Mouse (Mus musculus) ovary, postnatal 14 days (tissue): ENCODE measurements around the gene Fto.

ENCODE experiments used
- DNase-seq: peaks from one replicate; pipeline ENCODE4 v3.0.0; 2022; ENCODE audit warnings: low spot score

Fto gene

DNA sequence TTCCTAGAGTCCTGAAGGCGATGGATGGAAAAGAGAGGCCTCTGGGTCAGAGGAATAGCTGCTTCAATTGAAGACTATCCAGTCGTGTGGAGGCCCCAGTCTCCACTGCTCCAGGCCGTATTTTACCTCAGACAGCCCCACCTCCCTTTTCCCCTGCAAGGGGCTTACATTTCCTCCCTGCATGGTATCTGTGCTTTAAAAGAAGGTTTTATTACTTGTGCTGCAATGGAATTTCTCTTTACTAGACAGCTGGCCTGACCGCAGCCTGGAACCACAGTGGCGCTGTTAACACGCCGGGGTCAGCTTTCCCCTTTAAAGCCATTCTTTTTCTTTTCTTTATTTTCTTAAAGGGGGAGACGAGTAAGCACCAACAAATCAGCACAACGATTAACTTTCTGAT is 300.3 kb downstream of the Fto start:
- DNase-seq: no peak

- no peak for DNase-seq
These were observed 301.9 kb downstream of the Fto start for GRCm38 (mm10) chr8:91615196-91615595.

DNA sequence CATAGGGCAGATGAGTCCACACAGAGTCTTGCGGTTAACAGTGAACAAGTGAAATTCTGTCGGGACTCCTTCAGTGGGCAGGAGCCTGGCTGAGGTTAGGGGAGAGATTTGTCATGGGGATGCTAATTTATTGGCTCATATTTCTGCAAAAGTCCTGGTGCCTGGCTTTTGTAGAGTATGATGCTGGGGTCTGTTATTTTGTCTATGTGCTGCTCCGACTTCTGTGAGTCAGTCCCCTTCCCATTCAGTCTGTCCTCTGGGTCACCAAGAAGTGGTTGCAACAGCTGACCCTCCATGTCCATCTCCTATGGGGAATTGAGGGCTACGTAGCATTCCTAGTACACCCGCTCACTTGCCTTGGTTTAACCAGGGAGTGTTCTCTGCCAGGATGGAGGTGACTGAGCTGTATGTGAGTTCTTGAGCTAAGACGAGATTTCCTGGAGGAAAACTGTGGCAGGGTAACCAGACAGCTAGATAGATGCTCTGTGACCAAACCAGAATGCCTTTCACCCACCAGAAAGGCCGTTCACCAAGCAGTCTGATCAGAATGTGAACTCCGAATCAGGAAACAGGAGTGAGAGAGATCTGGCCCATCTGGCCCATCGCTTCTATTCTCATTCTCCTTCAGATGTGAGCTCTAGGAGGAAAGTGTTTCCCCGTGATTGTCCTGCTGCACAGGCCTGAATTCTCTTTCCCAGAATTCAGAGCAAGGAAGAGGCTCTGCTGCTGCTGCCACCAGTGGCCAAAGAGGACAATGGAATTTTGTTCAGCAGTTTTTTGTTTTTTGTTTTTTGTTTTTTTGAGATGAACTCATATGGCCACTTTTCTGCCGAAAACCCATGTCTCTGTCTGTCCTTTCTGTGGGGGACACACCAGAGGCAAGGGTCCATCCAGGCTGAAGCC is 302.7 kb downstream of the Fto start:
- DNase-seq: no peak

GRCm38 (mm10) chr8:91617772-91618171 is 304.4 kb downstream of the Fto start:
- DNase-seq: no peak

- DNase-seq: no peak
These were observed 309.4 kb downstream of the Fto start for GRCm38 (mm10) chr8:91622757-91623156.

DNA sequence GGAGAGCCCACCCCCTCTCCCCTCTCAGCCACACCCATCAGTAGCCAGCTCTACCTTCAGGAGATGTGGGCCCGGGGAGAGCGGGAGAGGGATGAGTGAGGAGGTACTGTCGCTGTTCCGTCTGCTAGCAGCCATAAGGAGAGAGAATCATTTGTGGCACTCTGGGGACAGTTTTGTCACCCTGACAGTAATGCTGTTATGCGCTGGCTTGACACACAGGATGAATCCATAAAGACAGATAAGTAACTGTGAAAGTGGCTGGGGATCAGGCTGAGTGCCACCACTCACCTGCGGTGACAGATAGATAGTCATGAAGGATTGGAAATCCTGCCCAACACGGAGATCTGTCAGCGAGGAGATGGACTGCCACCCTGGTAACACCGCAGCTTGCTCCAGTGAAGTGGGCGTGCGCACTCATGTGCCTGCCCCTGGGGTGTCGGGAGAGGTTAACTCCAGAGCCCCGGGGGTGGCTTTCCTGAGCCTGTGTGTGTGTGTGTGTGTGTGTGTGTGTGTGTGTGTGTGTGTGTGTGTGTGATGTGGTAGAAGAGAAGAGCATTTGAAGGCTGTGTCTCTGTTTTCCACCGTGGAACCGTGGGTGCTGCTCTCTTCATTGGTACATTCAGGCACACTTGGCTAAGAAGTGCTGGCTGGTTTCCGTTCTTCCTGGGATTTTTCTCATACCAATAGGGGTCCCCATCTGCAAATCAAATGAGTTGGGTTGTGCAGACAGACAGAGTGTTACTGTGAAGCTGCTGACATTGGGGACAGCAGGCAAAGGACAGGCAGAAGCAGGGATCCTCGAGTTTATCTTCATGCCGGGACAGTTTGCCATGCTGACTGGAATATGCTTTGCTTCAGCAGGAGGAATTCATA is 312.6 kb downstream of the Fto start:
- no peak for DNase-seq

DNA sequence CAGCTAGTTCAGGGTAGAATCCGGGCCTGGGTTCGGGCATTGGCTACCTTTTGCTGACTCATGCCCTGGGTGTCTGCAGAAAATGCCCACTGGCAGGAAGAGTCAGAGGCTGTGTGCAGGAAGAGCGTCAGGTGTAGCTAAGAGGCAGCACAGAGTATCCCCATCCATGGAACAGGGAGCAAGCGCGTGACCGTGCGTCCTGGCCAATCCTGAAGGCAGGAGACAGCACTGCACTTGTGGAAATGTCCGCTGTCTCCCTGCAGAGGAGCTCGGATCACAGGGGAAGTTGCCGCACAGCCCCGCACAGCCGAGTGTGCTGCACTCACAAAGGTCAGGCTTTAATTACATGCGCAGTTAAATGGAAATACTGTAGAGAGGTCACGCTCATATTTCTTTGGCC is 316.3 kb downstream of the Fto start:
- no peak for DNase-seq

GRCm38 (mm10) chr8:91630320-91631033 is 317.2 kb downstream of the Fto start:
- DNase-seq: no peak

GRCm38 (mm10) chr8:91632411-91632810 is 319.1 kb downstream of the Fto start:
- no peak for DNase-seq

- DNase-seq: no peak
These were observed 322.1 kb downstream of the Fto start for GRCm38 (mm10) chr8:91635406-91635805.

DNA sequence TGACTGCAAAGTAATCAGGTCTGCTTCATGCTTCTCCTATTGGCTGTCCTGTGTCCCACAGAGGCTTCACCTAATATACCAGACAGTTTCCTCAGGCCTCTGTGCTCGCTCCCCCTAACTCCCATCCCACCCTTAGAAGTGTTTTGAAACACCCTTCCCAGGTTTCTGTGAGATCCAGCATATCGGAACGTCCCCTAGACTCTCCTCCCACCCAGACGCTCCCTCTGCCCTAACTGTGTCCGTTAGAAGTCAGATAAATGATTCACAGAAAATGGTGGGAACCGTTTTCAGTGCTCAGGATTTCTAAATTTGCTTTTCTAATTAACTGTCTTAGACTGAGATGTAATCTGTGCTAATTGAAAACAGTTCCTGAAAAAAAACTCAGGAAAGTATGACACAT is 323.6 kb downstream of the Fto start:
- DNase-seq: no peak

GRCm38 (mm10) chr8:91637684-91638083 is 324.4 kb downstream of the Fto start:
- no peak for DNase-seq

GRCm38 (mm10) chr8:91638256-91638655 is 324.9 kb downstream of the Fto start:
- no peak for DNase-seq

DNA sequence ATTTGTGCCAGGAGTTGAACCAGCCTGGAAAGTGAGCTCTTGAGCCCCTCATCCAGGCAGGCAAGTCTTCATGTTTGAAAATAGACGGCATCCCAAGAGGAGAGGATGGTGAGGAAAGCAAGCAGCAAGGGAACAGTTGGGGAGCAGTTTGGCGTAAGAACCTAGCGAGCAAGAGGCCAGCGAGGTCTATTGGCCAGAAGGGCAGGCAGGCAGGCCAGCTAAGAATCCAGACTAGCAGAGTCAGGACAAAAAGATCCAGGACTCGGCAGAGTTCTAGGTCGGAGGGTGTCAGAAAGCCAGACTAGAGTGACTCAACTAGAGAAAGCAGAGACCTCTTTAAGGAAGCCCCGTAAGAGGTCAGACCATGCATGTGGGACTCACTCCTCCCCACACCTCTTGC is 327.1 kb downstream of the Fto start:
- DNase-seq: no peak

GRCm38 (mm10) chr8:91645484-91645883 is 332.2 kb downstream of the Fto start:
- no peak for DNase-seq

DNA sequence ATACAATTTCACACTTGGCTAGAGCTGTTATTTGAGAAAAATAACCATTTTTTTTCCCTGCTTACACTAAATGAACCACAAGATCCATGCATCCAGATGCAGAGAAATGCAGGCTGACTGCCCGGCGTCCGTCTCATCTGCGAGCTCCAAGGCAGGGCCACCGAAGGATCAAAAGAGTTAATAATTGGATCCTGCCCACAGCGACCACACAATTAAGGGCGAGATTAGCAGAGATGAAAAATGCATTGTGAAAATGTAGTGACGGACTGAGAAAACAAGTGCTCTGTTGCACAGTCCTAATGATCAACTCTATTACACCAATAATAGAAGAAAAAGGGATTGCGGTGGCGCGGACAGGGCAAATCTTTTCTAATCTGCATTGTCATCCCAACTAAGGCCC is 334.6 kb downstream of the Fto start:
- DNase-seq: no peak

- no peak for DNase-seq
These were observed 335.5 kb downstream of the Fto start for GRCm38 (mm10) chr8:91648776-91649175.

DNA sequence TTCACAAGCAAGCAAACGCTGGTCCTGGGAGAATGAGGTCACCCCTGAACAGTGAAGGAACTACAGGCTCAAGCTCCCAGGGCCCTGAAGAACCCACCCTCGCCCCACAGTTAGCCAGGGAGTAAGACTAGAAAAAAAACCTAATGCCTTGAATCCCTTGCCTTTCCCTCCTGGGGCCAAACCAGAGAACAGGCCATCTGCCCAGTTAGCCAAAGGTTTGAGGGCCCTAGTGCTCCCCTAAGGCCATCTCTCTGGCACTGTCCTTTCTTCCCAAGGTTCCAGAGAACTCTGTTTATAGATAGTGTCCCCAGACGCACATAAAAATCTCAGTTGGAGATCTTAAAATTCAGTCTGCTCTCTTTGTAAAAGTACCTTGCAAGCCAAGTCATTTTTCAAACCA is 340.2 kb downstream of the Fto start:
- DNase-seq: no peak

- no peak for DNase-seq
These were observed 344.1 kb downstream of the Fto start for GRCm38 (mm10) chr8:91657381-91657780.

GRCm38 (mm10) chr8:91660879-91661278 is 347.6 kb downstream of the Fto start:
- DNase-seq: no peak

DNA sequence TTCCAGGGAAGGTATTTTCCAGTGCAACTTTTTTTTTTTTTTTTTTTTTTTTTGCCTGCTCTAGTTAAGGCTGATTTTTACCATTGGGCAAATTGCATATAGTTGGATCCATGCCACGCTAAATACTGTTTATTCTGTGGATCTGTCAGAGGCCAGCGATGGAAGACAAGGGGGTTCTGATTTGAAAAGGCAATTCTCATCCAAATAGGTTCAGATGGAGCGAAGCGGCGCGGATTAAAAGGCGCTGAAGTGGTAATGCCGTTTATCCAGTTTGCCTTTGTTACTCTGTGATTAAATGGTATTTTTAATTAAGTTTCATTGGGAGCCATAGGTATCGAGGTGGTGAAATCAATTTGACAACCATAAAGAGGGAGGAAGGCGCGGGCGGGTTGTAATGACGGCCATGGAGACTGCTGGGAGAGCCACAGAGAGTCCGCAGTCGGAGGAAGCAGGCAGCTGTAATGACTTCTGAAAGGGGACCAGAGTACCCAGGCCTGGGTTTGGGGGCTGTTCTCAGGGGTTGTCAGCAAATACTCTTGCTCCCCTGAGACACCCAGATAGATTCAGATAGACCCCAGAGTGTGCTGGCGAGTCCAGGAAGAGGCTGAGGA is 356.2 kb downstream of the Fto start:
- DNase-seq: no peak

- DNase-seq: no peak
These were observed 363.6 kb downstream of the Fto start for GRCm38 (mm10) chr8:91676928-91677327.
